Mouse (Mus musculus): Measurements from ENCODE around the gene Ahnak.
A peak's percentile ranks its signal among the peaks of the same experiment; 100 is the strongest.

- 0 out of 2 replicates have a peak, but pooled peaks have one; percentile 22 for TF ChIP-seq POLR2A (IDR thresholded peaks at IDR 0.05; ENCODE audit: insufficient read depth, low read depth, low read length)
- TF ChIP-seq EP300 (IDR thresholded peaks at IDR 0.05; ENCODE audit: insufficient read depth, low read depth, low read length), result peak; percentile 84
- no peak for TF ChIP-seq CTCF (IDR thresholded peaks at IDR 0.05)
Measured at GRCm38 (mm10) chr19:9027795-9028194, 38.7 kb downstream of the Ahnak start.

Data from heart, adult 2 months (tissue).